Mouse (Mus musculus) thymus, adult 2 months (tissue): ENCODE measurements around the gene Ccdc155.

Experiments used
- CTCF ChIP-seq: fragments of 200-500 bp; IDR thresholded peaks from 2 replicates; pipeline ENCODE4 v1.5.1; 2012; ENCODE audit warnings: mild to moderate bottlenecking, control low read depth, low read length, moderate library complexity, borderline replicate concordance; ENCODE audit not compliant: control insufficient read depth, poor library complexity, insufficient read depth; ENCODE audit errors: extremely low read depth
- POLR2A ChIP-seq: fragments of 200-500 bp; IDR thresholded peaks from 2 replicates; pipeline ENCODE4 v1.6.1; 2012; ENCODE audit warnings: mild to moderate bottlenecking, low read length, control low read depth, moderate library complexity; ENCODE audit not compliant: control insufficient read depth, poor library complexity, insufficient read depth; ENCODE audit errors: extremely low read depth

GRCm38 (mm10) chr7:45224826-45225225 is 20.1 kb upstream of the Ccdc155 start:
- TF ChIP-seq CTCF (no peak), POLR2A (no peak)
